Mouse (Mus musculus): ENCODE results near the gene Slc43a1. TPM values are rescaled to one million over a fixed set of nuclear protein-coding genes. Genes with fewer than 3 reads are reported as not detected.
"Not testable (repeated sequence)": the region's sequence is repeated elsewhere in the genome, so short reads cannot be mapped to it uniquely, and the experiment has no call there.

The Slc43a1 gene
- total RNA-seq (2022), result 10 to 100 TPM in 3 of 4 experiments, 1 to 10 TPM in 1; 8.0 to 28.2 (median 14.4) TPM

- no peak for DNase-seq (ENCODE audit: low spot score in 2 of 2)
Observed at GRCm38 (mm10) chr2:84838593-84838949, at the start of gene Slc43a1. Gene Slc43a1 (plus strand): TSS chr2:84838850.

- DNase-seq (ENCODE audit: low spot score in 2 of 2), result no peak
Observed at GRCm38 (mm10) chr2:84790418-84790817, 48.2 kb upstream of the Slc43a1 start.

- no peak for DNase-seq (ENCODE audit: low spot score in 2 of 2)
Observed at GRCm38 (mm10) chr2:84792516-84792915, 46.1 kb upstream of the Slc43a1 start.

GRCm38 (mm10) chr2:84793154-84793553 lies 45.5 kb upstream of the Slc43a1 start:
- DNase-seq (ENCODE audit: low spot score in 2 of 2), result no peak

GRCm38 (mm10) chr2:84793871-84794270 lies 44.8 kb upstream of the Slc43a1 start:
- DNase-seq (ENCODE audit: low spot score in 2 of 2), result no peak

- peak; percentile 65 to 70 for DNase-seq (ENCODE audit: low spot score in 2 of 2)
Observed at GRCm38 (mm10) chr2:84797833-84798492, 40.7 kb upstream of the Slc43a1 start.

GRCm38 (mm10) chr2:84798493-84798921 lies 40.1 kb upstream of the Slc43a1 start, which contains the start of gene Ube2l6:
Gene Ube2l6 (plus strand): TSS chr2:84798828.
- peak; percentile 35 to 57 for DNase-seq (ENCODE audit: low spot score in 2 of 2)

- DNase-seq (ENCODE audit: low spot score in 2 of 2), result peak; percentile 41 to 55
Observed at GRCm38 (mm10) chr2:84799041-84799561, 39.5 kb upstream of the Slc43a1 start.

- DNase-seq (ENCODE audit: low spot score in 2 of 2), result no peak
Observed at GRCm38 (mm10) chr2:84800304-84800703, 38.3 kb upstream of the Slc43a1 start.

GRCm38 (mm10) chr2:84801223-84801622 lies 37.4 kb upstream of the Slc43a1 start:
- DNase-seq (ENCODE audit: low spot score in 2 of 2), result not testable (repeated sequence)

GRCm38 (mm10) chr2:84803963-84804362 lies 34.7 kb upstream of the Slc43a1 start:
- no peak for DNase-seq (ENCODE audit: low spot score in 2 of 2)

- no peak for DNase-seq (ENCODE audit: low spot score in 2 of 2)
Observed at GRCm38 (mm10) chr2:84806546-84806945, 32.1 kb upstream of the Slc43a1 start.

- no peak for DNase-seq (ENCODE audit: low spot score in 2 of 2)
Observed at GRCm38 (mm10) chr2:84809330-84809729, 29.3 kb upstream of the Slc43a1 start.

- no peak for DNase-seq (ENCODE audit: low spot score in 2 of 2)
Observed at GRCm38 (mm10) chr2:84810526-84810885, 28.1 kb upstream of the Slc43a1 start.

- peak; percentile 85 for DNase-seq (ENCODE audit: low spot score in 2 of 2)
Observed at GRCm38 (mm10) chr2:84810886-84811577, 27.6 kb upstream of the Slc43a1 start.

- DNase-seq (ENCODE audit: low spot score in 2 of 2), result no peak
Observed at GRCm38 (mm10) chr2:84811880-84812279, 26.8 kb upstream of the Slc43a1 start.

- no peak for DNase-seq (ENCODE audit: low spot score in 2 of 2)
Observed at GRCm38 (mm10) chr2:84812676-84813075, 26.0 kb upstream of the Slc43a1 start.

GRCm38 (mm10) chr2:84819861-84820260 lies 18.8 kb upstream of the Slc43a1 start:
- peak; percentile 28 to 45 for DNase-seq (ENCODE audit: low spot score in 2 of 2)

GRCm38 (mm10) chr2:84822552-84822951 lies 16.1 kb upstream of the Slc43a1 start, which contains the start of gene Smtnl1:
Gene Smtnl1 (minus strand): TSS chr2:84822652.
- DNase-seq (ENCODE audit: low spot score in 2 of 2), result no peak

GRCm38 (mm10) chr2:84823237-84823636 lies 15.4 kb upstream of the Slc43a1 start:
- no peak for DNase-seq (ENCODE audit: low spot score in 2 of 2)

- DNase-seq (ENCODE audit: low spot score in 2 of 2), result peak; percentile 75 to 85
Observed at GRCm38 (mm10) chr2:84826488-84827282, 12.0 kb upstream of the Slc43a1 start, which contains the start of gene Timm10. Gene Timm10 (plus strand): TSS chr2:84826997.

Measured in gastrocnemius, adult 8-10 months (tissue).